In genomic region chr17:7273054-7273453, GRCm38 (mm10) we compare ENCODE assay signal across 9 mouse cellular contexts. TPM values are rescaled to one million over a fixed set of nuclear protein-coding genes. Genes with fewer than 3 reads are reported as not detected.
DNase-seq lines count a peak whose midpoint lies in the region; ATAC-seq and TF ChIP-seq lines count a peak whose summit lies in the region.
"Had no signal": no experiment of that assay in that cellular context is flagged by ENCODE, and none has a peak within 500 bp of the region (broad histone marks: within the 10 kb centered on the region; RNA-seq: fewer than 3 reads in every experiment).

No protein-coding gene starts in this region.

- no peak overlapping the region for H3K4me3 ChIP-seq in hindbrain, postnatal 0 days (ENCODE audit: low read length)
- no peak overlapping the region for H3K4me3 ChIP-seq in liver, embryonic 13.5 days (replicated peaks)
- H3K4me3 ChIP-seq: embryonic facial prominence, embryonic 12.5 days had no signal

- H3K9me3 ChIP-seq in hindbrain, postnatal 0 days (ENCODE audit: low read length), result no peaks in the 10 kb centered on the region
- no peaks in the 10 kb centered on the region for H3K9me3 ChIP-seq in liver, embryonic 13.5 days (replicated peaks)
- H3K9me3 ChIP-seq: embryonic facial prominence, embryonic 12.5 days had no signal

- no peaks in the 10 kb centered on the region for H3K27me3 ChIP-seq in hindbrain, postnatal 0 days (ENCODE audit: insufficient read depth, low read length)
- H3K27me3 ChIP-seq in liver, embryonic 13.5 days, result no peaks in the 10 kb centered on the region
- H3K27me3 ChIP-seq: embryonic facial prominence, embryonic 12.5 days had no signal

- 48% methylated on average over 9 of the region's 9 CpGs for WGBS in hindbrain, postnatal 0 days
- 55% methylated on average over 9 of the region's 9 CpGs for WGBS in liver, embryonic 13.5 days (ENCODE audit: insufficient replicate concordance)

- DNase-seq in embryo, embryonic 10 days (ENCODE audit: low spot score), result peak; percentile 20
- no peak for DNase-seq in embryo, embryonic 9.5 days (ENCODE audit: extremely low spot score)
- DNase-seq in heart, adult 11 months, result peak; percentile 98
- peak; percentile 32 for DNase-seq in hindbrain, postnatal 0 days (ENCODE audit: low spot score)
- no peak for DNase-seq in liver, embryonic 13.5 days
- no peak for DNase-seq in T-cell, adult 2 months (ENCODE audit: low spot score)
- no peak for DNase-seq in layer of hippocampus, postnatal 10 days (ENCODE audit: low spot score in 2 of 2)
- DNase-seq in testis, postnatal 10 days (ENCODE audit: low spot score), result no peak

- no peak overlapping the region for H3K9ac ChIP-seq in hindbrain, postnatal 0 days (replicated peaks; ENCODE audit: low read length)
- H3K9ac ChIP-seq in liver, embryonic 13.5 days, result no peak overlapping the region
- H3K9ac ChIP-seq: embryonic facial prominence, embryonic 12.5 days had no signal

- H3K36me3 ChIP-seq in hindbrain, postnatal 0 days (ENCODE audit: insufficient read depth, low read length), result 0 out of 2 replicates have a peak, but pooled peaks cover 5% of the 10 kb centered on the region
- H3K36me3 ChIP-seq in liver, embryonic 13.5 days, result no peaks in the 10 kb centered on the region

- no peaks in the 10 kb centered on the region; the same call in 1 of the 2 replicates for H3K4me1 ChIP-seq in hindbrain, postnatal 0 days (ENCODE audit: insufficient read depth, low read length)
- no peaks in the 10 kb centered on the region; the same call in 1 of the 2 replicates for H3K4me1 ChIP-seq in liver, embryonic 13.5 days (replicated peaks)

- H3K27ac ChIP-seq in hindbrain, postnatal 0 days, result 0 out of 2 replicates have a peak overlapping the region, but pooled peaks have one; percentile 16
- no peak overlapping the region for H3K27ac ChIP-seq in liver, embryonic 13.5 days
- H3K27ac ChIP-seq: embryonic facial prominence, embryonic 12.5 days had no signal

- ATAC-seq in hindbrain, postnatal 0 days, result no peak
- peak; percentile 33; the same call in 1 of the 2 replicates for ATAC-seq in liver, embryonic 13.5 days (ENCODE audit: low read depth)

- H3K4me2 ChIP-seq in hindbrain, postnatal 0 days (ENCODE audit: low read depth, low read length), result no peak overlapping the region
- H3K4me2 ChIP-seq in liver, embryonic 13.5 days, result no peak overlapping the region
- H3K4me2 ChIP-seq: embryonic facial prominence, embryonic 12.5 days had no signal

- no peak for TF ChIP-seq CTCF in hindbrain, postnatal 0 days (IDR thresholded peaks at IDR 0.05; ENCODE audit: low read depth)

RNA-seq across cellular contexts. Expression of gene Tcp10a, which starts 51.4 kb away (rescaled TPM):
- not detected in 2 replicates for total RNA-seq in hindbrain, postnatal 0 days (2014; rRNA removed)
- polyA plus RNA-seq in hindbrain, postnatal 0 days (2015; fragmentation: Nextera tagmentation; extraction: Ambion mirVana), result 0.21 TPM in 1 of 2 replicates, not detected in the other
- polyA plus RNA-seq in liver, embryonic 13.5 days (2015; fragmentation: Nextera tagmentation; extraction: Ambion mirVana), result not detected in 2 replicates
- total RNA-seq in layer of hippocampus, postnatal 10 days (2021), result under 1 TPM in 1 of 2 experiments, not detected in 1; 0.47 TPM
- polyA plus RNA-seq: embryonic facial prominence, embryonic 12.5 days had no signal

Comparison
In these comparisons a context has a peak if more than half of its experiments do, and no peak if none do; other contexts are left out.
1. DNase-seq: peak in embryo, embryonic 10 days (single experiment), heart, adult 11 months (single experiment) and hindbrain, postnatal 0 days (single experiment); none in embryo, embryonic 9.5 days (single experiment), liver, embryonic 13.5 days (single experiment), T-cell, adult 2 months (single experiment), layer of hippocampus, postnatal 10 days (0 of 2) and testis, postnatal 10 days (single experiment).